Mouse (Mus musculus) heart, embryonic 12.5 days (tissue): ENCODE measurements around the gene 1600014C10Rik. TPM values are rescaled to one million over a fixed set of nuclear protein-coding genes. Genes with fewer than 3 reads are reported as not detected.
A peak's percentile ranks its signal among the peaks of the same experiment; 100 is the strongest.

Source experiments
- ATAC-seq: fragments of 200-750 bp; cut with Nextera tagmentation; 2 replicates; pipeline ENCODE4 v1.8.0; 2017; ENCODE audit warnings: moderate TSS enrichment, moderate library complexity; ENCODE audit not compliant: insufficient number of reproducible peaks, low FRiP score
- H3K27ac ChIP-seq: fragments of 300-500 bp; sonication (generic); 2 replicates; pipeline ENCODE4 v1.5.1; 2016; ENCODE audit warnings: mild to moderate bottlenecking, moderate library complexity; ENCODE audit not compliant: poor library complexity, severe bottlenecking
- H3K27me3 ChIP-seq: fragments of 300-500 bp; sonication (generic); replicated peaks from 2 replicates; pipeline ENCODE4 v1.6.1; 2016; ENCODE audit warnings: mild to moderate bottlenecking, moderate library complexity
- H3K36me3 ChIP-seq: fragments of 300-500 bp; sonication (generic); 2 replicates; pipeline ENCODE4 v1.6.1; 2016; ENCODE audit warnings: mild to moderate bottlenecking, moderate library complexity
- H3K4me1 ChIP-seq: fragments of 300-500 bp; sonication (generic); replicated peaks from 2 replicates; pipeline ENCODE4 v1.6.1; 2016; ENCODE audit warnings: mild to moderate bottlenecking
- H3K4me2 ChIP-seq: fragments of 300-500 bp; sonication (generic); 2 replicates; pipeline ENCODE4 v1.6.1; 2016; ENCODE audit warnings: mild to moderate bottlenecking, moderate library complexity
- H3K4me3 ChIP-seq: fragments of 300-500 bp; sonication (generic); 2 replicates; pipeline ENCODE4 v1.5.1; 2016; ENCODE audit warnings: mild to moderate bottlenecking
- H3K9ac ChIP-seq: fragments of 300-500 bp; sonication (generic); 2 replicates; pipeline ENCODE4 v1.6.1; 2016; ENCODE audit warnings: mild to moderate bottlenecking, moderate library complexity
- H3K9me3 ChIP-seq: fragments of 300-500 bp; sonication (generic); replicated peaks from 2 replicates; pipeline ENCODE4 v1.6.1; 2016; ENCODE audit warnings: mild to moderate bottlenecking, moderate library complexity
- WGBS: fragments of 180-500 bp; shearing (Covaris S2); methylation state at CpG from one replicate; pipeline ENCODE4 v1.1.7; 2016; 5-methylcytosine and 5-hydroxymethylcytosine counted together
- polyA plus RNA-seq: library from polyadenylated mRNA; unstranded; fragments of >200 nt; fragmentation: Nextera tagmentation; extraction: Ambion mirVana; gene quantifications from 2 replicates; pipeline ENCODE4 v1.2.1, GENCODE M21; 2016

Gene 1600014C10Rik
- polyA plus RNA-seq, 1 experiment from 2014 or later: 13.5 TPM

DNA sequence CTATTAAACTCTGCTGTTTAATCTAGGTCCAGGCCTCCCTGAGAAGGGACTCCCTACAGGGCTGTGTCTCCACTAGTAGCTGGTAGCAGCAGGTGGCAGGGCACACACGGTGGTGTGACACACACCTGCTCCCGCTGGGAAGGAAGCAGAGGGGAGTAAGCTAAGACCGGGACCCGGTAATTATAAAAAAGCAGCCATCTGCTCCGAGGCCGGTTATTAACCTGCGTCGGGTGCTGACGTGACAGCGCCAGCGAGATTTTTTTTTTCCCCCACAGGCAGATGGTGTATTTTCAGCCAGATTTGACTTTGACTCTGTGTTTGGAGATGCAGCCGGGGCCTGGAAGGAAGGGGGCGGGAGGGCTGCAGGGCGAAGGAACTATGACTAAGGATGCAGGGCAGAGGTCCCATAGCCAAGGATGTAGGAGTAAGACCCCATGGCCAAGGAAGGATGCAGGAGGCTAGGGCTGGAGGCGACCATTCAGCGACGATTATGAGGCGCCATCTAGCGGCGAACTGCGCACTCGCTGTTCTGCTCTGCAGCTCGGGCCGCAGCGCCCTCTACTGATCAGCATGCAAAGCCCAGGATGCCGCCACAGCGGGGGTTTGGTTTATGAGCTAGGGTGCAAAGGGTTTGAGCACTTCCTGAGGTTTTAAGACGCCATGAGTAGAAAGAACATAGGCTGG, 17.7 kb downstream of the 1600014C10Rik start:
- Histone ChIP-seq H3K9me3 (0 out of 2 replicates have a peak, but pooled peaks cover 2% of the 10 kb centered on the region), H3K4me1 (no peaks in the 10 kb centered on the region), H3K4me3 (peak overlapping the region; percentile 16; the same call in 1 of the 2 replicates), H3K4me2 (peak overlapping the region; percentile 59), H3K27me3 (no peaks in the 10 kb centered on the region; the same call in 1 of the 2 replicates), H3K36me3 (peaks cover 4% of the 10 kb centered on the region; the same call in 1 of the 2 replicates), H3K27ac (no peak overlapping the region), H3K9ac (no peak overlapping the region)
- peak; percentile 64 for ATAC-seq
- 7% methylated on average over 28 of the region's 28 CpGs for WGBS

DNA sequence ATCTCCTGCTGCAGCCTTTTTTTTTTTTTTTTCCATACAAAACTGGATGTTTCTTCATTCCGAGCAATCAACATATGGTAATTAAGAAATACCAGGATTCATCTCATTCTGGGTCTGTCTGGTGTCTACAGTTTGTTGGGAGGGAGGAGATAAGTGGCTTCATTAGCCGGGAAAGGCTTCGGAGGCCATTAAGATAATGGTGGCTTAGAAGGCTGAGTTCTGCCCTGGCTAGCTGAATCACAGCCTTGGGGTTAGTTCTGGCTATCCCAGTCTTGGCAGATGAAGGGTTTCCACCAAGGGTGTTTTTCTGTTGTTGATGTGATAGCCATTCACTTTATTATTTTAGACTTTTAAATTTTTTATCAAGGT, 18.3 kb downstream of the 1600014C10Rik start:
- H3K9ac ChIP-seq: no peak overlapping the region
- no peaks in the 10 kb centered on the region for H3K4me1 ChIP-seq
- H3K36me3 ChIP-seq: peaks cover 4% of the 10 kb centered on the region; the same call in 1 of the 2 replicates
- H3K27ac ChIP-seq: no peak overlapping the region
- no peak for ATAC-seq
- H3K4me3 ChIP-seq: no peak overlapping the region
- no peak overlapping the region for H3K4me2 ChIP-seq
- H3K27me3 ChIP-seq: no peaks in the 10 kb centered on the region; the same call in 1 of the 2 replicates
- 27% methylated on average over 3 of the region's 3 CpGs for WGBS
- 0 out of 2 replicates have a peak, but pooled peaks cover 2% of the 10 kb centered on the region for H3K9me3 ChIP-seq

GRCm38 (mm10) chr7:38204314-38204713, 21.3 kb downstream of the 1600014C10Rik start:
- 81% methylated on average over 6 of the region's 6 CpGs for WGBS
- Histone ChIP-seq H3K27ac (no peak overlapping the region), H3K27me3 (no peaks in the 10 kb centered on the region; the same call in 1 of the 2 replicates), H3K4me2 (no peak overlapping the region), H3K4me3 (no peak overlapping the region), H3K9ac (no peak overlapping the region), H3K4me1 (no peaks in the 10 kb centered on the region), H3K36me3 (no peaks in the 10 kb centered on the region), H3K9me3 (no peaks in the 10 kb centered on the region)
- ATAC-seq: no peak

GRCm38 (mm10) chr7:38205801-38206200, 22.8 kb downstream of the 1600014C10Rik start:
- ATAC-seq: no peak
- WGBS: 57% methylated on average over 2 of the region's 2 CpGs
- Histone ChIP-seq H3K9me3 (no peaks in the 10 kb centered on the region), H3K27me3 (no peaks in the 10 kb centered on the region; the same call in 1 of the 2 replicates), H3K4me3 (no peak overlapping the region), H3K27ac (no peak overlapping the region), H3K9ac (no peak overlapping the region), H3K4me2 (no peak overlapping the region), H3K4me1 (peaks cover 3% of the 10 kb centered on the region; the same call in 1 of the 2 replicates), H3K36me3 (no peaks in the 10 kb centered on the region)

DNA sequence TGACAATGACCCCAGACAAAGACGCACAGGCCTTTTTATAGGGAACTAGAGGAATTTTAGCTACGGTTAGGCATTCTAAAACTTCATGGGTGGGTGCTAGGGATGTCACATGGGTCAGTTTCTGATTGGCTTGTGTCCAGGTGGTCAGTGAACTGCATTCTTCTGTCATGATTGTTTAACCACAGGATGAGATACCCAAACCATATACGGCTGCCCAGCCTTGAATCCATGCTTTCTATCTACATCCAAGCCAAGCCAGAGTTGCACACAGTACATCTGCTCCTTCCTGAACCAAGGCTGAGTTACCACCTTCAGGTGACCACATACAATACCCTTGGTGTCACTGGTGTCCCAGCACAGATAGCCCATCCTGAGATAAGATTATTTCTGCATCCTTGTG, 23.5 kb downstream of the 1600014C10Rik start:
- Histone ChIP-seq H3K4me1 (peaks cover 3% of the 10 kb centered on the region; the same call in 1 of the 2 replicates), H3K27me3 (no peaks in the 10 kb centered on the region; the same call in 1 of the 2 replicates), H3K9ac (no peak overlapping the region), H3K27ac (no peak overlapping the region), H3K9me3 (no peaks in the 10 kb centered on the region), H3K4me3 (no peak overlapping the region), H3K36me3 (no peaks in the 10 kb centered on the region), H3K4me2 (no peak overlapping the region)
- no peak for ATAC-seq
- WGBS: 72% methylated on average over 3 of the region's 3 CpGs

DNA sequence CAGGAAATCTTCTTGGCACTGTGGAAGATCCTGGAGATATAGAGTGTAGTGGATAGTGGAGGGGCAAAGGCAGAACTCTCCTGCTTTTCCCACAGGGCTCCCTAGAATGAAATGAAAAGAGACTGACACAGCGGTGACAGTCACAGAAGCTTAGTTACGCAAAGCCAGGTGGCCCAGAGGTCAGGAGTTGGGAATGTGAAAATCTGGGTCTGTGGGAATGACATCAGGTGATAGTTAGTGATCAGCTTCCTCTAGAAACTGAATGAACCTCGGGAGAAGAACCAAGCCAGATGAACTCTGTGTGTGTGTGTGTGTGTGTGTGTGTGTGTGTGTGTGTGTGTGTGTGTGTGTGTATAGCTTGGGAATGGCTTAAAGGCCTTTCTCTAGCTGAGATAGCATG, 26.0 kb downstream of the 1600014C10Rik start:
- 70% methylated on average over 3 of the region's 3 CpGs for WGBS
- Histone ChIP-seq H3K4me2 (no peak overlapping the region), H3K36me3 (no peaks in the 10 kb centered on the region), H3K27me3 (no peaks in the 10 kb centered on the region), H3K9ac (no peak overlapping the region), H3K27ac (no peak overlapping the region), H3K9me3 (no peaks in the 10 kb centered on the region), H3K4me1 (peaks cover 17% of the 10 kb centered on the region), H3K4me3 (no peak overlapping the region)
- ATAC-seq: no peak

GRCm38 (mm10) chr7:38209478-38210152, 26.6 kb downstream of the 1600014C10Rik start:
- Histone ChIP-seq H3K27ac (no peak overlapping the region), H3K4me2 (no peak overlapping the region), H3K4me1 (peaks cover 17% of the 10 kb centered on the region), H3K27me3 (no peaks in the 10 kb centered on the region), H3K4me3 (no peak overlapping the region), H3K9ac (no peak overlapping the region), H3K9me3 (no peaks in the 10 kb centered on the region), H3K36me3 (no peaks in the 10 kb centered on the region)
- 58% methylated on average over 11 of the region's 11 CpGs for WGBS
- ATAC-seq: no peak

DNA sequence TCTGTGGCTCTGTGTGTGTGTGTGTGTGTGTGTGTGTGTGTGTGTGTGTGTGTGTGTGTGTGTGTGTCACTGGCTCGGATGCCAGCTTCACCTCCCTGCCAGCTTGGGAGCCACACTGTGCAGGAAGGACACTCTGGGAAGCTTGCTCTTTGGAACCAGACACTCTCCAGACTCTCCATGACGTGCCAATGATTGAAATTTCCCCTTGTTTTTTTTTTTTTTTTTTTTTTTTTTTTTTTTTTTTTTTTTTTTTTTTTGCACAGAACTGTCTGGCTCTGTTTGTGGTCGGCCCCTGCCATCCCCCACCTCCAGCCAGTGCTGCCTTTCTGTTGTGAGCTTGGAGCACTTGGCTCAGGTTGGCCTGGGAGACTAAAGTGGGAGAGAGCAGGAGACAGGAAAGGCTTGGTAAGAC, 29.6 kb downstream of the 1600014C10Rik start:
- H3K27ac ChIP-seq: peak overlapping the region; percentile 69
- H3K4me3 ChIP-seq: no peak overlapping the region
- H3K4me2 ChIP-seq: no peak overlapping the region
- no peaks in the 10 kb centered on the region for H3K36me3 ChIP-seq
- peaks cover 22% of the 10 kb centered on the region for H3K4me1 ChIP-seq
- no peak overlapping the region for H3K9ac ChIP-seq
- H3K9me3 ChIP-seq: no peaks in the 10 kb centered on the region
- H3K27me3 ChIP-seq: no peaks in the 10 kb centered on the region
- ATAC-seq: peak; percentile 56
- WGBS: 14% methylated on average over 3 of the region's 3 CpGs

DNA sequence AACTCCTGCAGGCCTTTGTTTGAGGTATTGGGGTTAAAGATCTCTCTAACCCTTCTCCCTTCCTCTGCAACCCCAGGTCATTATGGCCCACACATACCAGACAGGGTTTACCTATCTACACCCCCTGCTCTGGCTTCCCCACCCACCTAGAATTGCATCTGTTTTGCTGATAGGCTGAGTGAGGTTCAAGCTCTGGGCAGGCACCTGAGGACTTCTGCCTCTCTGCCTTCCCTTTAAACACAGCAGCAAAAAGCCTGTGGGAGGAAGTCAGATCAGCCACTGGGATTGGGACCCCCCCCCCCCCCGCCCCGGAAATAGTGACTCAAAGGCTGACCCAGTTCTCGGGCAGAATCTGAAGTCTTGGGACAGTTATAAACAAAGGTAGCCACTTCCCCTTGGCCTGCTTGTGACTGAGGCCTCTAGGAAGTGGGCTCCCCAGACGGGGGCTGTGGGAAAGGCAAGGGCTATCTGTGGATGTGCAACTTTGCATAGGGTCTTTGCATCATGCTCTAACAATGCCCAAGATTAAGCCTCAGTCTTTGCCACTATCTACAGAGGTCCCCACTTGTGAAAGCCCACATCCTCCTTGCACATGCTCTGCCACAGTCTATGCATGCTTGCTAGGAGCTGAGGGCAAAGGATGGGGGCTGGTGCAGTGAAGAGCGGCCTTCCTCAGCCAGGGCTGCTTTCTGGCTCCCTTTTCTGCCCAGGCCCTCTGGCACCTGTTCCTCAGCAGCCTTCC, 31.6 kb downstream of the 1600014C10Rik start:
- 38% methylated on average over 5 of the region's 5 CpGs for WGBS
- Histone ChIP-seq H3K9me3 (no peaks in the 10 kb centered on the region), H3K27me3 (no peaks in the 10 kb centered on the region), H3K9ac (no peak overlapping the region), H3K27ac (no peak overlapping the region), H3K4me3 (no peak overlapping the region), H3K4me1 (peaks cover 22% of the 10 kb centered on the region), H3K36me3 (0 out of 2 replicates have a peak, but pooled peaks cover 4% of the 10 kb centered on the region), H3K4me2 (no peak overlapping the region)
- no peak for ATAC-seq

DNA sequence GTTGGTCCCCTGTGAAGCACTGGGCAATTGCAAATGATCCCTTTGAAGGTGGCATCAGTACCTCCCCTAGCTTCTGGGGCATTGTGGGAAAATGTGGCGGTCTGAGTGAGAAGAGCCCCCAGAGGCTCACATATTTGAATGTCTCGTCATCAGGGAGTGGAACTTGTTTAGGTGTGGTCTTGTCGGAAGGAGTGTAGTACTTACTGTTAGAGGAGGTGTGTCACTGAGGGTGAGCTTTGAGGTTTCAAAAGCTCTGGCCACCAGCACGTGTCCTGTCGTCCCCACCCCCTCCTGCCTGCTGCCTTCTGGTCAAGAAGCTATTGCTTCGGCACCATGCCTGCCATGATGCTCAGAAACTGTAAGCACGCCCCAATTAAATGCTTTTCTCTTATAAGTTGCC, 32.3 kb downstream of the 1600014C10Rik start:
- Histone ChIP-seq H3K27me3 (no peaks in the 10 kb centered on the region), H3K4me3 (no peak overlapping the region), H3K4me2 (no peak overlapping the region), H3K9me3 (no peaks in the 10 kb centered on the region), H3K27ac (no peak overlapping the region), H3K4me1 (peaks cover 25% of the 10 kb centered on the region), H3K9ac (no peak overlapping the region), H3K36me3 (peaks cover 7% of the 10 kb centered on the region; the same call in 1 of the 2 replicates)
- 60% methylated on average over 7 of the region's 7 CpGs for WGBS
- ATAC-seq: no peak

DNA sequence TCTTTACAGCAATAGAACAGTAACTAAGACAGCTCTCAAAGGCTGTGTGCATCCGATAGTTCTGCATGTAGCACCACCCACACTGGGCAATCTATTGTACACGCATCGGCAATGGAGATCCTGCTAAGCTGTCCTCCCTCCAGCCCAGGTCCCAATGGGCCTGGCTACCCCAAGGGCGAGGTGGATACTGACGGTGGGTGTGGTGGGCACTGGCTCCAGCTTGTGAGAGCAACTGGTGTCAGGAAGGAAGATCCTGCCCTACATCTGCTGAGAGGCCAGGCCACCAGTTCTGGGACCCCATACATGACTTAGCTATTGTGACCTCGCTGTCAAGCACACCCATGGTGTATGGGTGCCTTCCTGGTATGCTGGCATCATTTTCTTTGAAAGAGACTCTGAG, 32.7 kb downstream of the 1600014C10Rik start:
- Histone ChIP-seq H3K9me3 (no peaks in the 10 kb centered on the region), H3K4me3 (no peak overlapping the region), H3K9ac (no peak overlapping the region), H3K27ac (no peak overlapping the region), H3K27me3 (no peaks in the 10 kb centered on the region), H3K4me2 (no peak overlapping the region), H3K4me1 (peaks cover 25% of the 10 kb centered on the region), H3K36me3 (peaks cover 11% of the 10 kb centered on the region; the same call in 1 of the 2 replicates)
- WGBS: 83% methylated on average over 6 of the region's 6 CpGs
- ATAC-seq: no peak
